Mouse (Mus musculus): ENCODE results near the gene Pde4d. TPM values are rescaled to one million over a fixed set of nuclear protein-coding genes. Genes with fewer than 3 reads are reported as not detected.

Pde4d gene
- polyA plus RNA-seq, 1 experiment from 2014 or later: 13.5 TPM

DNA sequence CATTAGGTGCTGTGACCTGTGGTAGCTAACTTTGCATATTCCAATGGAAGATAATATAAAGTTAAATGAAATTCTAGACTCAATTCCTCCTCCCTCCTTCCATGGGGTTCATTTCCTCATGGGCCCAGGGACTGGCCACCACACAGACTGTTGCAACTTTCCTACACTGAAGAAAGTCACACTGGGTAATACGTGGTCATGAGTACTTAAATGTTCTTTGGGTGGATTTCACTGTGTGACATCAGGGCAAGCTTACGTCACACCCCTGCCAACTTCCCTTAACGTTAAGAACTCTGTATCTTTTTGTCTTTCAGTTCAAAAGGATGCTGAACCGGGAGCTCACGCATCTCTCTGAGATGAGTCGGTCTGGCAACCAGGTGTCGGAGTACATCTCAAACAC, 1483.8 kb downstream of the Pde4d start:
- Histone ChIP-seq H3K4me1 (replicated peaks) (no peaks in the 10 kb centered on the region), H3K27me3 (ENCODE audit: insufficient read depth, poor library complexity, severe bottlenecking) (no peaks in the 10 kb centered on the region), H3K36me3 (peaks cover 9% of the 10 kb centered on the region), H3K4me3 (no peak overlapping the region), H3K9me3 (no peaks in the 10 kb centered on the region), H3K27ac (no peak overlapping the region)
- DNase-seq (ENCODE audit: low spot score): no peak
- 92% methylated on average over 7 of the region's 7 CpGs for WGBS

DNA sequence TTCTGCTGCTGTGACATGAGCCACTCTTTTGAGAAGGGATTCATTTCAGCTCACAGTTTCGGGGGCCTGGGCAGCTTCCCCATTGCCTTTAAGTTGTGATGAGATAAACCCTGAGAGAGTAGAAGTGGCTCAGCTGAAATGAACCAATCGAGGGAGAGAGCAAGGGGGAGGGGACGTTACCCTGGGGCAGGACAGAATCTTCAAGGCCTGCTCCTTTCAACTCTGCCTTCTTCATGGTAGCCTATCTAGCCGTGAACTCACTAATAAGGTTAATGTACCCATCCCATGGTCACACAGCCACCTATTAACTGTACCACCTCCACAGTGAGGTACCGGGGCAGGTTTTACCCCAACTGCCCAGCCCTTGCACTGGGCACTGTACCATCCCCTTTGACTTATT, 1487.1 kb downstream of the Pde4d start:
- Histone ChIP-seq H3K36me3 (peaks cover 22% of the 10 kb centered on the region), H3K4me3 (no peak overlapping the region)
- WGBS: 93% methylated on average over 5 of the region's 5 CpGs

DNA sequence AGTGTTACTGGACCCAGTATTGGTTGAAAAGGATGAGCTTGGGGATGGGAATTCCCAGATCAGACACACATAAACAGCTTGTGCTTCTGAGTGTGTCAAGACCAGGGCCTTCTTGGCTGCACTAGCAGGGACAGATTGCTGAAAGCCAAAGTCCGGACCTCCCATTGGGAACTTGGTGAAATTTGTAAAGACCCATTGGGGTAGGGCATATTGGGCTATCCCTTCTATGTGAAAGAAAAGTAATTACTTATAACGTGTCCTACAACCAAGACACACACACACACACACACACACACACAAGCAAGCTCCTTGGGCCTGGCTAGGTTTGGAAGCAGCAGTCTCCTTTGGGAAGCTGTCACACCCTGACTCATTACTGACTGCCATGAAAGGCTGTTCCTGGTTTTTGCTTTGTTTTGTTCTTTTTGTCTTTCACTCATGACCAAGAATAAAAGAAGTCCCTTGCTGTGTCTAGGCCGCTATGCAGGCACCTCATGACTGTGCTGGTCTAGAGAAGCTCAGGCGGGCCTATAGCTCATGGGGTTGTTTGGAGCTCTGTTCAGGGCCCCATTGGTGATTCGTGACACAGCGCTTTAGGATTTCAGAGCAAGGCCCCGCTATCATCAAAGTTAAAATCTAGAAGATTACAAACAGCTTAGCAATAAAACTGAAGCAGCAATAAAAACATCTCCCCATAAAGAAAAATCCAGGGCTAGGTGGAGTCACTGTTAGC, 1495.2 kb downstream of the Pde4d start:
- H3K27me3 ChIP-seq (ENCODE audit: insufficient read depth, poor library complexity, severe bottlenecking): no peaks in the 10 kb centered on the region
- H3K9me3 ChIP-seq: no peaks in the 10 kb centered on the region
- no peak overlapping the region for H3K27ac ChIP-seq
- no peak for DNase-seq (ENCODE audit: low spot score)
- WGBS: 81% methylated on average over 7 of the region's 7 CpGs
- H3K36me3 ChIP-seq: peaks cover 47% of the 10 kb centered on the region
- H3K4me3 ChIP-seq: no peak overlapping the region
- no peaks in the 10 kb centered on the region for H3K4me1 ChIP-seq (replicated peaks)

More for the DNA sequence above, 1487.1 kb downstream of the Pde4d start:
- H3K9me3 ChIP-seq: no peaks in the 10 kb centered on the region
- H3K4me1 ChIP-seq (replicated peaks): no peaks in the 10 kb centered on the region
- DNase-seq (ENCODE audit: low spot score): no peak
- H3K27me3 ChIP-seq (ENCODE audit: insufficient read depth, poor library complexity, severe bottlenecking): no peaks in the 10 kb centered on the region
- no peak overlapping the region for H3K27ac ChIP-seq

DNA sequence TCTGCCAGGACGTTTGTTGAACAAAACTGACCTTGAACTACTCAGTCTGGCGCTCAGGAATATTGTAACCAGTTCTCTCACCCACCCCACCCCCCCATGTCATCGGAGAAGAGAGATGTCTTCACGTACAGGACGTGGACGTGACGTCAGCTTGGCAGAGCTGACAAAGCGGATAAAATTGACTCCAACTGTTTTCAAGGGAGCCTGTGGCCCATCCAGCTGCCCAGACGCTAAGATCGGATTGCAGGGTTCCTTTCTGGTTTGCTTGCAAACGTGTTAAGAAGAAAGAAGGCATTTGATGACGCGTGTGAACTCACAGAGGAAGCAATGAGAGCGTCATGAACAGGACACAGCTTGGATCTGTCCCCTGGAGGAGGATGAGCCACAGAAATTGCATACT, 1501.7 kb downstream of the Pde4d start:
- Histone ChIP-seq H3K4me3 (no peak overlapping the region), H3K9me3 (no peaks in the 10 kb centered on the region), H3K27ac (no peak overlapping the region), H3K4me1 (replicated peaks) (no peaks in the 10 kb centered on the region), H3K27me3 (ENCODE audit: insufficient read depth, poor library complexity, severe bottlenecking) (no peaks in the 10 kb centered on the region), H3K36me3 (peaks cover 62% of the 10 kb centered on the region)
- no peak for DNase-seq (ENCODE audit: low spot score)
- WGBS: 72% methylated on average over 14 of the region's 14 CpGs

DNA sequence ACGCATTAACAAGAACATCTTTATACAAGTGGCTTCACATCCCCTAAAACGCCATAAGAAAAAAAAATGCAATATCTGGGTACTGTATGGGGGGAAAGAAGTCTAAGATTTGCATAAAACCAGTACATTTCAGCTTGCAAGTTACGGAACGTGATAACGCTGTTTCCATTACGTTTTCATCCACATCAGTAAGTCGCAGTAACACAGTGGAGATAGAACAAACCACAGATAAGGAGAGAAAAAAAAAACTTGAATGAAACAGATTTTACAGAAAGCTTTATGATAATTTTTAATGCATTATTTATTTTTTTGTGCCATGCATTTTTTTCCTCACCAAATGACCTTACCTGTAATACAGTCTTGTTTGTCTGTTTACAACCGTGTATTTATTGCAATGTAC, 1504.4 kb downstream of the Pde4d start:
- H3K4me1 ChIP-seq (replicated peaks): no peaks in the 10 kb centered on the region
- H3K9me3 ChIP-seq: no peaks in the 10 kb centered on the region
- peaks cover 43% of the 10 kb centered on the region for H3K36me3 ChIP-seq
- no peaks in the 10 kb centered on the region for H3K27me3 ChIP-seq (ENCODE audit: insufficient read depth, poor library complexity, severe bottlenecking)
- no peak overlapping the region for H3K4me3 ChIP-seq
- no peak for DNase-seq (ENCODE audit: low spot score)
- H3K27ac ChIP-seq: no peak overlapping the region
- 96% methylated on average over 8 of the region's 8 CpGs for WGBS

DNA sequence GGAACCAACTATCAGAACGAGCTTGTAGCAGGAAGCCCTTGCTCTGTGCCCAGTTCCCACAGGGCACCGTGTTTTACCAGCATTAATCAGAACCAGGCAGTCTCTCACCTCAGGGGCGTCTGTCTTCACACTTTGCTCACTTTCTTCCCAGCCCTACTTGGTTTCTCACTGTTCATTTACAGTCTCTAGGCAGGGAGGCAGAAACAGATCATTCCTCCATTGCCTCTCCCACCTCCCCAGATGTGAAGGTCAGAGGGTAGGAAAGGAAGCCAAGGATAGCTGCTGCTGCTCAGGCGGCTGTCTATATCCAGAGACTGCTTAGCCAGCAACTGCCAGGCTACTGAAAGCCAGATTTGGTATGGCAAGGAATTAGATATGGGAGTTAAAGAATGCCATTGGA, 1508.2 kb downstream of the Pde4d start:
- H3K4me3 ChIP-seq: no peak overlapping the region
- DNase-seq (ENCODE audit: low spot score): peak; percentile 5
- H3K9me3 ChIP-seq: no peaks in the 10 kb centered on the region
- peaks cover 8% of the 10 kb centered on the region for H3K36me3 ChIP-seq
- no peaks in the 10 kb centered on the region for H3K27me3 ChIP-seq (ENCODE audit: insufficient read depth, poor library complexity, severe bottlenecking)
- H3K27ac ChIP-seq: no peak overlapping the region
- H3K4me1 ChIP-seq (replicated peaks): no peaks in the 10 kb centered on the region
- 62% methylated on average over 4 of the region's 4 CpGs for WGBS

DNA sequence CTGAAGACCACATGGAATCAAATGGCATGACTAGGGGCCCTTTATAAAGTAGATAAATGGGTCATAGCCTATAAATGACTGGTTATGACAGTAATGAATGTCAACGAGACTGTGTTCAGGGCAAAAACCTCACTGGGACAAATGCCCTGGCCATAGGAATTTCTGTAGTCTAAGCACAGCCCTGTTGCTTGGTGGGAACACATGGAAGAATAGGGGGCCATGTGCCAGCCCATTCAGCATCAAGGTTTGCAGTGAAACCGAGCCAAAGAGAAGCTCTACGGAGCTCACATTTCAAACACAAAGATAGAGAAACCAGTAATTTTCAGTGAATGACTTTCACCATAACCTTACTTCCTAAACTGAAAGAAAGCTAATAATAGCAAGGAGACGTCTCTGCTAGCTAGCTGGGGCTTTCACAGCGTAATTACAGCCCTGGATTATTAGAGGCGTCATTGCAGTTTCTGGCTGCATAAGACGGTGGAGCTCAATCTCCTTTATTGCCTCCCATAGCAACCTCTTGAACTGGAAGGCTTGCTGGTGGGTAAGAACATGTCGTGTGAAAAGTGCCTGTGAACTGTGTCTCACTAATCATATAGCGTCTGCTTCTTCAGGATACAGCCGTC, 1533.2 kb downstream of the Pde4d start:
- WGBS: 84% methylated on average over 10 of the region's 10 CpGs
- H3K9me3 ChIP-seq: no peaks in the 10 kb centered on the region
- H3K27me3 ChIP-seq (ENCODE audit: insufficient read depth, poor library complexity, severe bottlenecking): no peaks in the 10 kb centered on the region
- H3K4me3 ChIP-seq: no peak overlapping the region
- H3K27ac ChIP-seq: no peak overlapping the region
- no peaks in the 10 kb centered on the region for H3K36me3 ChIP-seq
- no peaks in the 10 kb centered on the region for H3K4me1 ChIP-seq (replicated peaks)
- DNase-seq (ENCODE audit: low spot score): no peak

DNA sequence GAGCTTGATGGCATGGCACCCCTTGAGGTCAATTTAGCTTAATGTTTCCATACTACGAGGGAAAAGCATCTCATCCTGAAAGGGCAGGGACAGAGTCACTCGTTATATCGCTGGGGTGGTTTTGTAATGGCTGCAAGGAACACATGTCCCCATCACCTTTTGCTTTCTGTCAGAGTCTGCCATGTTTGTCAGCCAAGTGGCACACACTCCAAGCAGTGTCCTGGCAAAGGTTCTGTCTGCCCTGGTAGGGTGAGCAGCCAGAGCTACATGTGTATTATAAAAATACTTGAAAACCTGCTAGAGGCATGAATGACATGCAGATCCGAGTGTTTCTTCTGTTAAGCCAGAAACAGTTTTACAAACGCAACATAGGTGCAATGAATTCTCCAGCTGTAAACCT, 1535.7 kb downstream of the Pde4d start:
- no peaks in the 10 kb centered on the region for H3K27me3 ChIP-seq (ENCODE audit: insufficient read depth, poor library complexity, severe bottlenecking)
- WGBS: 88% methylated on average over 5 of the region's 5 CpGs
- H3K4me3 ChIP-seq: no peak overlapping the region
- H3K36me3 ChIP-seq: no peaks in the 10 kb centered on the region
- no peaks in the 10 kb centered on the region for H3K4me1 ChIP-seq (replicated peaks)
- H3K9me3 ChIP-seq: no peaks in the 10 kb centered on the region
- no peak overlapping the region for H3K27ac ChIP-seq
- no peak for DNase-seq (ENCODE audit: low spot score)

DNA sequence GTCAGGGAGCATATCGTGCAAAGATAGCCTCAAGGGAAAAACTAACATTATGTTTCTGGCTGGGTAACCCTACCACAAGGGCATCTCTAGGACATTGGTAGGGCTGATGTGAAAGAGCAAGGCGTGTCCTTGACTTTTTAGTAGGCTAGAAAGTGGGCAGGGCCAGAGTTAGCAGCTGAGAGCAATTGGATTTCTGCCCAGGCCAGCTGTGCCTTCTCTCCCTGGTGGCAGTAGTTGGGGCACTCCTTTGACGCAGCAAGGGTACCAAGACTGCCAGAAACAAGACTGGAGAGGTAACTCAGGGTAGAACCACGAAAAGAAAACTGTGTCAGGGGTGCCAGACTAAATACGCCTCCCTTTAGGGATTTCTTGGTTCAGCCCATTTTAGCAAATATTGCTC, 1536.1 kb downstream of the Pde4d start:
- H3K4me1 ChIP-seq (replicated peaks): no peaks in the 10 kb centered on the region
- no peaks in the 10 kb centered on the region for H3K9me3 ChIP-seq
- no peak overlapping the region for H3K27ac ChIP-seq
- WGBS: 84% methylated on average over 5 of the region's 5 CpGs
- H3K36me3 ChIP-seq: no peaks in the 10 kb centered on the region
- no peaks in the 10 kb centered on the region for H3K27me3 ChIP-seq (ENCODE audit: insufficient read depth, poor library complexity, severe bottlenecking)
- no peak for DNase-seq (ENCODE audit: low spot score)
- H3K4me3 ChIP-seq: no peak overlapping the region

DNA sequence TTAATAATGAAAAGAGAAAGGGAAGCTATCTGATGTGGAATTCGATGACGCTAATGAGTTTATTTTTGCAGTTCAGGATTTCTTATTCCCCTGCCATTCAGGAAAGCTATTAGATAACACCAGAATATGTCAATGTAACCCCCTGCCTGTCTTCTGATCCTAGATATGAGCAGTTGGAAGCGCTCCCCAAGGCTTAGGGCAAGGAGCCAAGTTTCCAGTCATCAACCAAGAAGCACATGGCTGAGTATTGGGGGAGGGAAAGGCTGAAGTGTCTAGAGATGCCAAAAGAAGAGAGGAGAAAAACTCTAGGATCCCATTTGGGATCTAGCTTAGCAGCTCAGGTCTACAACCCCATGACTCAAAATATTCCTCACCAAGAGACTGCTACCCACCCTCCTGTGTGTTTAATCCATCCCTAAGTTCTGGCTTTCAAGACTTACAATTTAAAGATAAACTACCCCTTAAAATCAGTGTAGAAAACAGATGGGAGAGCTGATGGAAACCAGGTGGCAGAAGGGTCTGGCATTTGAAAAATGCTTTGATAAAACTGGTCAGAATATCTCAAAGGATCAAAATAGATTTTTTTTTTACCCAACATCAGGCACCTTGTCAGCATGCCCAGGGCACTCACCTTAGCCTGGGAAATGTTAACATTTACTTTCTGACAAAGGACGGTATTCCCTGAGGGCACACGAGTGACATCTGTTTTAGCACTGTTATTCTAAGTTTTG, 1543.2 kb downstream of the Pde4d start:
- Histone ChIP-seq H3K36me3 (no peaks in the 10 kb centered on the region), H3K4me3 (no peak overlapping the region), H3K27me3 (ENCODE audit: insufficient read depth, poor library complexity, severe bottlenecking) (no peaks in the 10 kb centered on the region), H3K4me1 (replicated peaks) (no peaks in the 10 kb centered on the region), H3K27ac (no peak overlapping the region), H3K9me3 (no peaks in the 10 kb centered on the region)
- no peak for DNase-seq (ENCODE audit: low spot score)
- WGBS: 83% methylated on average over 5 of the region's 5 CpGs

DNA sequence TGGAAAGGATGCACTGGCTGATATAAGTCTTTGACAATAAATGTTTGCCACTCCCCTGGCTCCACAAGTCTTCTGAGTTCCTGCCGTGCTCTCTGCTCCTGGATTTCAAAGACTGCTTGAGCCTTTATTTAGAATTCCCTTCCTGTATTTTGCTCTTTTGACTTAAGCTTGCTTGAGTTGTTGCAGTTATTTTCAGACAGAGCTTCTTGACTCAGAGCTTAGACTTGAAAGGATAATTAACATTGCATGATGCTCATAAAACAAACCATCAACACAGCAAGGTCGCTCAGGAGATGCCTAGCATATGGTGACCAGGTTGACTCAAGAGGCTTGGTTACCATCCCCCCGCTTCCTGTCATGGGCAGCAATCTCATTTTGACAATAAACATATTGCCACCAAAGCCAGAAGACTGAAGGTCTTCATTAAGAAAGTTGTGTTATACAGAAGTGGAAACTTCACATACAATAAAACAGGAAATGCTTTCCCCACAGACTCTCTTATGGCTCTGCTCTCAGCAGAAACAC, 1544.6 kb downstream of the Pde4d start:
- whole genome bisulfite sequencing: 78% methylated on average over 3 of the region's 3 CpGs
- Histone ChIP-seq H3K4me1 (replicated peaks) (no peaks in the 10 kb centered on the region), H3K27ac (no peak overlapping the region), H3K9me3 (no peaks in the 10 kb centered on the region), H3K36me3 (no peaks in the 10 kb centered on the region), H3K27me3 (ENCODE audit: insufficient read depth, poor library complexity, severe bottlenecking) (no peaks in the 10 kb centered on the region), H3K4me3 (no peak overlapping the region)
- DNase-seq (ENCODE audit: low spot score): no peak

DNA sequence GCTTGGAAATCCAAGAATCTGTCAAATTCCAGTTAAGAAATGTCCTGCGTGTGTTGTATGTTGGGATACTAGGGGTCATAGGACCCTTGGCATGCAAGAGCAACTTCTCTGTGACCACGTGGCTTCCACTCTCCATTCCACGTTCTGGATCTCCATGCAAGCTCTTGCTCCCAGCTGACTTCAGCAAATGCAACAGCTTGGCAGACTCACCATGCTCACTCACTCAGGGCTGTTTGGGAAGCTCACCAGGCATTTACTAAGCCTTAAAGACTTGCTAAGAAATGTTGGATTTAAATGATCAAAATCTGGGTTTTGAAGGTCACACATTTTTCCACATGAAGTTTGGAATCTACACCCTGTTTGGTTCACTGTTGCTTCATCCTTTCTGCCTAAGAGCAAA, 1552.3 kb downstream of the Pde4d start:
- H3K4me3 ChIP-seq: no peak overlapping the region
- WGBS: 86% methylated on average over 3 of the region's 3 CpGs
- no peak overlapping the region for H3K27ac ChIP-seq
- H3K4me1 ChIP-seq (replicated peaks): no peaks in the 10 kb centered on the region
- H3K27me3 ChIP-seq (ENCODE audit: insufficient read depth, poor library complexity, severe bottlenecking): peaks cover 2% of the 10 kb centered on the region; the same call in 1 of the 2 replicates
- no peaks in the 10 kb centered on the region for H3K36me3 ChIP-seq
- H3K9me3 ChIP-seq: no peaks in the 10 kb centered on the region
- no peak for DNase-seq (ENCODE audit: low spot score)
